Mouse (Mus musculus) cortical plate, adult 2 months (tissue): Measurements from ENCODE around the gene Celf1.

Experiments used
- CTCF ChIP-seq: fragments of 200-500 bp; IDR thresholded peaks from 2 replicates; pipeline ENCODE4 v1.5.1; 2011; ENCODE audit warnings: mild to moderate bottlenecking, control low read depth, low read length; ENCODE audit not compliant: insufficient read depth; ENCODE audit errors: extremely low read depth
- POLR2A ChIP-seq: fragments of 200-500 bp; IDR thresholded peaks from 2 replicates; pipeline ENCODE4 v1.6.1; 2011; ENCODE audit warnings: mild to moderate bottlenecking, low read length, control low read depth; ENCODE audit not compliant: insufficient read depth; ENCODE audit errors: extremely low read depth

- TF ChIP-seq CTCF: no peak
- TF ChIP-seq POLR2A: no peak
These were observed 87.4 kb downstream of the Celf1 start for GRCm38 (mm10) chr2:91027391-91028214.
